ENCODE assay signal across 8 mouse cellular contexts in genomic region chr12:52602883-52603694, GRCm38 (mm10).
A peak's percentile ranks its signal among the peaks of the same experiment; 100 is the strongest.
DNase-seq lines count a peak whose midpoint lies in the region; ATAC-seq lines count a peak whose summit lies in the region.

No protein-coding gene starts in this region.

- H3K4me1 ChIP-seq in forebrain, embryonic 10.5 days = peaks cover 18% of the 10 kb centered on the region
- peaks cover 6% of the 10 kb centered on the region for H3K4me1 ChIP-seq in heart, embryonic 15.5 days (replicated peaks)
- peaks cover 23% of the 10 kb centered on the region for H3K4me1 ChIP-seq in liver, embryonic 15.5 days (replicated peaks)
- peaks cover 6% of the 10 kb centered on the region; the same call in 1 of the 2 replicates for H3K4me1 ChIP-seq in neural tube, embryonic 12.5 days

- peak overlapping the region; percentile 89 for H3K4me3 ChIP-seq in forebrain, embryonic 10.5 days
- peak overlapping the region; percentile 90 for H3K4me3 ChIP-seq in heart, embryonic 15.5 days
- peak overlapping the region; percentile 81 for H3K4me3 ChIP-seq in liver, embryonic 15.5 days (replicated peaks)
- H3K4me3 ChIP-seq in neural tube, embryonic 12.5 days = peak overlapping the region; percentile 84

- H3K4me2 ChIP-seq in heart, embryonic 15.5 days = peak overlapping the region; percentile 84
- H3K4me2 ChIP-seq in liver, embryonic 15.5 days = peak overlapping the region; percentile 91
- peak overlapping the region; percentile 88 for H3K4me2 ChIP-seq in neural tube, embryonic 12.5 days (replicated peaks)

- peak; percentile 79 for DNase-seq in c-Kit-negative CD71-positive TER-119-positive erythroid progenitor cells, embryonic 14.5 days (ENCODE audit: low read depth, low spot score)
- DNase-seq in forebrain, embryonic 10.5 days (ENCODE audit: extremely low spot score, low spot score) = peak; percentile 84
- peak; percentile 92 to 94 for DNase-seq in kidney, postnatal 25 days
- DNase-seq in telencephalon, adult 2 months (ENCODE audit: low read depth, low spot score) = peak; percentile 92

- H3K9ac ChIP-seq in heart, embryonic 15.5 days = peak overlapping the region; percentile 75
- H3K9ac ChIP-seq in liver, embryonic 15.5 days = peak overlapping the region; percentile 80
- H3K9ac ChIP-seq in neural tube, embryonic 12.5 days = peak overlapping the region; percentile 70

- H3K36me3 ChIP-seq in forebrain, embryonic 10.5 days (replicated peaks) = no peaks in the 10 kb centered on the region
- H3K36me3 ChIP-seq in heart, embryonic 15.5 days = no peaks in the 10 kb centered on the region
- H3K36me3 ChIP-seq in liver, embryonic 15.5 days (replicated peaks) = no peaks in the 10 kb centered on the region
- no peaks in the 10 kb centered on the region for H3K36me3 ChIP-seq in neural tube, embryonic 12.5 days

- H3K27ac ChIP-seq in forebrain, embryonic 10.5 days = peak overlapping the region; percentile 96
- H3K27ac ChIP-seq in heart, embryonic 15.5 days = peak overlapping the region; percentile 95
- peak overlapping the region; percentile 89 for H3K27ac ChIP-seq in liver, embryonic 15.5 days (replicated peaks)
- H3K27ac ChIP-seq in neural tube, embryonic 12.5 days = peak overlapping the region; percentile 50; the same call in 1 of the 2 replicates

- WGBS in forebrain, embryonic 10.5 days = under 1% methylated on average over 35 of the region's 35 CpGs
- under 1% methylated on average over 35 of the region's 35 CpGs for WGBS in heart, embryonic 15.5 days
- under 1% methylated on average over 35 of the region's 35 CpGs for WGBS in liver, embryonic 15.5 days (ENCODE audit: insufficient replicate concordance)
- WGBS in neural tube, embryonic 12.5 days = under 1% methylated on average over 35 of the region's 35 CpGs

- ATAC-seq in CD4-positive, CD25-positive, alpha-beta regulatory T cell, adult 4 months = peak; percentile 68
- ATAC-seq in heart, embryonic 15.5 days (replicated peaks; ENCODE audit: insufficient number of reproducible peaks, insufficient read depth, low FRiP score, low read depth) = peak; percentile 88
- peak; percentile 84 for ATAC-seq in liver, embryonic 15.5 days (ENCODE audit: insufficient read depth)
- ATAC-seq in neural tube, embryonic 12.5 days (ENCODE audit: low FRiP score, low read depth) = peak; percentile 90

- H3K9me3 ChIP-seq in forebrain, embryonic 10.5 days = peaks cover 6% of the 10 kb centered on the region; the same call in 1 of the 2 replicates
- no peaks in the 10 kb centered on the region for H3K9me3 ChIP-seq in heart, embryonic 15.5 days (replicated peaks)
- H3K9me3 ChIP-seq in liver, embryonic 15.5 days (replicated peaks) = no peaks in the 10 kb centered on the region
- no peaks in the 10 kb centered on the region for H3K9me3 ChIP-seq in neural tube, embryonic 12.5 days

- H3K27me3 ChIP-seq in forebrain, embryonic 10.5 days (ENCODE audit: poor library complexity, severe bottlenecking) = peaks cover 5% of the 10 kb centered on the region; the same call in 1 of the 2 replicates
- no peaks in the 10 kb centered on the region for H3K27me3 ChIP-seq in heart, embryonic 15.5 days
- no peaks in the 10 kb centered on the region for H3K27me3 ChIP-seq in liver, embryonic 15.5 days
- H3K27me3 ChIP-seq in neural tube, embryonic 12.5 days (replicated peaks) = no peaks in the 10 kb centered on the region

Comparison
In these comparisons a context has a peak if more than half of its experiments do, and no peak if none do; other contexts are left out.
1. Peak in every context shown above with its lines: DNase-seq, ATAC-seq, H3K4me3 ChIP-seq and H3K27ac ChIP-seq.